Mouse (Mus musculus): ENCODE measurements around the gene Olfr279.
"Not testable (repeated sequence)": the region's sequence is repeated elsewhere in the genome, so short reads cannot be mapped to it uniquely, and the experiment has no call there.

Olfr279 gene

GRCm38 (mm10) chr15:98510438-98511385, 18.5 kb downstream of the Olfr279 start:
- peak; percentile 58 for DNase-seq (ENCODE audit: extremely low read depth, insufficient read length, low spot score)

GRCm38 (mm10) chr15:98511386-98511928, 19.3 kb downstream of the Olfr279 start:
- no peak for DNase-seq (ENCODE audit: extremely low read depth, insufficient read length, low spot score)

DNA sequence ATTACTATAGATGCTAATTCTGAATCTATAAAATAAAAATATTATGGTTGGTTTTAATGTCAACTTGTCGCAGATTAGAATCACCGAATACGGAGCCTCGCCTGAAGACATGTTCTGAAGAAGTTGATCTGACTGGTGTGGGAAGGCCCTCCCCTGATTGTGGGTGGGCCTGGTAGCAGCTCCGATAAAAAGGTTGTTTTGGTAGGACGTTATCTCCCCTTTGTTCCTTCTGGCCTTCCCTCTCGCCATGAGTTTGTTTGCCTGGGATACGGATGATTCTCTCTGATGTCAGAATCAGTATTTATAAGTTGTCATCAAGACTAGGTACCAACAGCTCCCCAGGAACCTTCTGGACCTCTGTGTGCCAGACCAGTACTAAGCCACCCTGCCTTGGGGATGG, 20.0 kb downstream of the Olfr279 start:
- no peak for DNase-seq (ENCODE audit: extremely low read depth, insufficient read length, low spot score)

DNA sequence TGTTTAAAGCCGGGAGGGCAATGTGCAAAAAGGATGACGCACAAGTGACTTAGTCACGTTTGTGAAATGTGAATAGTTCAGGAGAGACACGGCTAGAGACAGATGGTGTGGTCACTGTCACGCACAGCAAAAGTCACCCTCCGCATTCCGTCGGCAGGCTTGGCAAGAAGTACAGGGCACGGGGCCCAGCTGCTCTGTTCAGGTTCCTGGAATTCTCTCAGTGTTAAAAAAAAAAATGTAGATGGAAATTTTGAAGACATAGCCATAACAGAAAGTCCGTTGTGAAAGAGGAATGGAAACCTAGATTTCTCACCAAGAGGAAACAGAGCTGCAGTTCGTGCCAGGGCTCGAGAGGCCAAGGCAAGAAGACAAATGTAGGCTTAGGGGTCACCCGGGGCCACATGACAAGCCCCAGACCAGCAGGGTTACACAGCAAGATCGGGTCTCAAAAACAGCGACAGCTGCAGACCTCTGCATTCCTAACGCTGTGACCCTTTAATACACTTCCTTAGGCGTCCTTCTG, 20.7 kb downstream of the Olfr279 start:
- peak; percentile 81 for DNase-seq (ENCODE audit: extremely low read depth, insufficient read length, low spot score)

- DNase-seq (ENCODE audit: extremely low read depth, insufficient read length, low spot score) = not testable (repeated sequence)
These were observed 21.5 kb downstream of the Olfr279 start for GRCm38 (mm10) chr15:98513676-98514075.

DNA sequence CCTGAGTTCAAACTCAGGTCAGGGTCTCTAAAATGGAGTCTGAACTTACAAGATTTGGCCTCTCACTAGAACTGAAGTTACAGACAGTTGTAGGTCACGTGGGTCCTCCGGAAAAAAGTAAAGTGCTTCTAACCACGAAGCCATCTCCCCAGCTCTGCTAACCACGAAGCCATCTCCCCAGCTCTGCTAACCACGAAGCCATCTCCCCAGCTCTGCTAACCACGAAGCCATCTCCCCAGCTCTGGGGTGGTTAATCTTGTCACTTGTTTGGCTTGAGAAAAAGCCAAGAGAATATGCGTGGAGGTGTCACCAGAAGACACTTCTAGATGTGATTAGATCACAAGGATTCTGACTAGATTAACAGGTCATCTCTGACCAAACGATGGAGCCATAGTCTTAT, 21.9 kb downstream of the Olfr279 start:
- DNase-seq (ENCODE audit: extremely low read depth, insufficient read length, low spot score) = no peak

GRCm38 (mm10) chr15:98514845-98515244, 22.6 kb downstream of the Olfr279 start:
- DNase-seq (ENCODE audit: extremely low read depth, insufficient read length, low spot score) = not testable (repeated sequence)

DNA sequence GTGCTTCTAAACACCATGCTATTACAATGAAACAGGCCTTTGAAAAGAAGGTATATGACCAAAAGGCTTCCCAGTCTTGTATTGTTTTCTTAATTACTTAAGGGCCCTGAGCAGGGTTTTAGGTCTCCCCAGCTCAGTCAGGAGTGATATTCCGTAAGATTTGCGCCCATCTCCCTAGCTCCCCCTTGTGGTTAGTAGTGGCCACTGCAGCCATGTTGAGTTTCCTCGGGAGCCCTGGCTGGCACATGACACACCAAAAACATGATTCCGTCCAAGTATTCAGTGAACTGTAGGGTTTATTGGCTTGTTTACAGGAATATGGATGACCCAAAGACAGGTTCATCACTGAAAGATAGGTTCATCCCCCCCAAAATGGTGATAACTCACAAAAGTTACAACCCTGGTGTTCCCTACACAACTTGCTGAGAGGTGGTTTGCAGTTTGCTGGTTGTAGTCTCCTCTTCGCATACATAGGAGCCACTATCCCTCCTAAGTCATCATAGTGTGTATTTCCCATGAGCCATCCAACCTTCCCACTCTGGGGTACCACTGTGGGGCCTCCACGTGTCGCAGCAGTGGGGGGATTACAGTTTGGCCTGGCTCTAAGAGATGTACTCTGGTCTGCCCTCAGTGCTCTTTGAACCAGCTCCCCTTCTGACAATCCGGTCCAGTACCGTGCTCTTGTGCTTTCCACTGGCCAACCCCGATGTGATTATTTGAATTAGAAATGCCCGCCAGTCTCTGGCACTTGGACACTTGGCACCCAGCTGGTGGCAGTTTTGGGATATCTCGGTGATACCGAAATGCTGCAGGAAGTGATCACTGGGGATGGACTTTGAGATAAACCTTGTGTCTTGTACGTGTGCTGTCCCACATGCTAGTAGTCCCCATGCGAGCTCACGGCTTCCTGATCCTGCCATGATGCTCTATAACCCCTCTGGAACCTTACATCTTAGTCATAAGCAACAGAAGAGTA, 25.5 kb downstream of the Olfr279 start:
- DNase-seq (ENCODE audit: extremely low read depth, insufficient read length, low spot score) = no peak

- DNase-seq (ENCODE audit: extremely low read depth, insufficient read length, low spot score) = peak; percentile 54
These were observed 29.0 kb downstream of the Olfr279 start for GRCm38 (mm10) chr15:98521245-98521644.

- DNase-seq (ENCODE audit: extremely low read depth, insufficient read length, low spot score) = no peak
These were observed 33.9 kb downstream of the Olfr279 start for GRCm38 (mm10) chr15:98526057-98526456.

DNA sequence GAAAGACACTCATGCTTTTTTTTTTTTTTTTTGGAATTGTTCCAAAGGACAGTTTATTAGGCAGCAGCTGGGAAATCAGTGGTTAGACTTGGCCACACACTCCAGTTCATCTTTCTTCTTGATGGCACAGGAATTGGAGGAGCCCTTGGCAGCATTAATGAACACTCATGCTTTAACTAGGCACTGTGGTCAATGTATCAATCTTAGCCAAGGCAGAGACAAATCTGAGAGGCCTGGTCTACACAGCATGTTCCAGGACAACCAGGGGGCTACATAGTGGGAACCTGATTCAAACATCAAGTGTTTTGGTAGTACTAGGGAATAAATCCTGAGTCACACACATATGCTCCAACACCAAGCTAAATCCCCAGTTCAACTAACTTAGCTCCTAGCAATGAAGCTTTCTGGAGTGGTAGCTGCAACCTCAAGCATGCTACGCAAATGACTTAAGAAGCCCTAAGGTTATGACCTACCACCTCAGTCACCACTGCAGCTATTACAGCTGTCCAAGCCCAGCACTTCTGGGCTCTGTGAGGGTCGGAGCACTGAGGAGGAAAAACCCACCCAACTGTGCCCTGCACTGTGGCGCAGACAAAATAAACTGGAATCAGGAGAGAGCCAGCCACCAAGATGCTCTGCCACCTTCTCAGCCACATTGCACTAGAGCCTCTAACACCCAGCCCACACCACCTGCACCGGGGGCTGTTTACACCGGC, 35.0 kb downstream of the Olfr279 start:
- DNase-seq (ENCODE audit: extremely low read depth, insufficient read length, low spot score) = peak; percentile 71

DNA sequence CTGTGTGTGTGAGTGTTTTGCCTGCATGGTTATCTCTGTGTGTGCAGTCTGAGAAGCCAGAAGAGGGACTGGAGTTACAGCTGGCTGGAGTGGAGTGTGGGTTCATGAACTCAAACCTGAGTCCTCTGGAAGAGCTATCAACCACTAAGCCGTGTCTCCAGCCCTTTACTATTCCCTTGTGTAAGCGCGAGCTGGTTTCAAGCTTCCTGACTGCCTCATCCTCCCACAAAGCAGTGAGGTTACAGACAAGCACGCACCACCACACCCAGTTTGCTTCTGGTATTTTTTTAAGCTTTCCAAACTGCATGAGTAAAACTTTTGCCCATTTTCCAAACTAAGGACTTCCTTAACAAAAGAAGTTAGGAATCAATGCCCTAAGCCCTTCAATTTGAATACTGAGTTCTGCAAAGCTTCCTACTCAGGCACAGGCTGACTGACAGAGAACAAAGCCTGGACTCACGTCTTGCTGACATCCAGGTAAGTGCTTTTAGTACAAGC, 35.9 kb downstream of the Olfr279 start:
- peak; percentile 60 for DNase-seq (ENCODE audit: extremely low read depth, insufficient read length, low spot score)

DNA sequence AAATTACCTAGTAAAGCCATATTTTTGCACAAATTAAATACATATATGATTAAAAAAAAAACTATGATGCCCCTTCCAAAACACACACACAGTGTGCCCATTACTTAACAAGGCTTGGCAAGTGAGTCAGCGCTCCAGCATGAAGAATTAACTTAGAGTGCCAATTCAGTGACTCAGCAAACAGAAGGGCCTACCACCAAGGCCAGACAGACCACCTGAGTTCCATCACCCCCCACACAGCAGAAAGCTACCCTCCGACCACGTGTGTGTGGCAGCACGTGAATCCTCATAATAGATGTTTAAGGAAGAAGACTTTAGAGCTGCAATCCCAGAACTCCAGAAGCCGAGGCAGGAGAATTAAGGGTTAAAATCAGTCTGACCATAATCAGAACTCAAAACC, 40.1 kb downstream of the Olfr279 start:
- peak; percentile 73 for DNase-seq (ENCODE audit: extremely low read depth, insufficient read length, low spot score)

- DNase-seq (ENCODE audit: extremely low read depth, insufficient read length, low spot score) = no peak
These were observed 40.9 kb downstream of the Olfr279 start for GRCm38 (mm10) chr15:98533035-98533531.

DNA sequence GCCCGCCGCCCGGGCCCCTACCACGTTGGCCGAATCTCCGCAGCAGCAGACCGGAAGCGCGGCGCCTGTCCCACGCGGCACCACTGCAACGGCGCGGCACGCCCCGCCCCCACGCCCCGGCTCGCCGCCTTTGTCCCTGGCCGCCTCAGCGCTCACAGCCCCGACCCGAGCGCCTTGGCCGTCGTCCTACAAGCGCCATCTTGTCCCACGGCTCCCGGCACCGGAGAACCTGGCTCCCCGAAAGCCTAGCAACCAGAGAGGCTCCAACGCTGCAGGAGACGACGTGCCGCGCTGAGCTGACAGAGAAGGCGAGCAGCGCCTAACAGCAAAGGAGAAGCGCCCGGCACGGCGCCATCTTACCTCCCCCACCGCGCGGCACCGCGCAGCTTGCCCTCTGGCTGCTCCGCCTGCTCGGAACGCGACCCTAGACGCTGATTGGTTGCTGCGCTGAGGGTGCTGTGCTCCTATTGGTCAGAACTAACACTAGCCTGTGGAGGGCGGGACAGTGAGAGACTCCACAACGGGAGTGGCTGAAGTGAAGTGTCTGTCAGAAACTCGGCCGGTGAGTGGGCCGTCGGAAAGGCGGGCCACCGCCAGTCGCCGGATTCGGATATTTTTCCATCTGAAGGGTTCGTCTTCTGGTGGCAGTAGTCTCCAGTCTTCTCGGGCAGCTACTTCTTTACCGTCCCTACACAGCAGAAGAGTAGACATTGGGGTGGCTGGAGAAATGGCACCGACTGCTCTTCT, 41.9 kb downstream of the Olfr279 start, which contains the start of gene Kansl2:
Gene Kansl2, minus strand, starts transcription at position 384 of the 747 bp plus-strand sequence.
- peak; percentile 98 for DNase-seq (ENCODE audit: extremely low read depth, insufficient read length, low spot score)

DNA sequence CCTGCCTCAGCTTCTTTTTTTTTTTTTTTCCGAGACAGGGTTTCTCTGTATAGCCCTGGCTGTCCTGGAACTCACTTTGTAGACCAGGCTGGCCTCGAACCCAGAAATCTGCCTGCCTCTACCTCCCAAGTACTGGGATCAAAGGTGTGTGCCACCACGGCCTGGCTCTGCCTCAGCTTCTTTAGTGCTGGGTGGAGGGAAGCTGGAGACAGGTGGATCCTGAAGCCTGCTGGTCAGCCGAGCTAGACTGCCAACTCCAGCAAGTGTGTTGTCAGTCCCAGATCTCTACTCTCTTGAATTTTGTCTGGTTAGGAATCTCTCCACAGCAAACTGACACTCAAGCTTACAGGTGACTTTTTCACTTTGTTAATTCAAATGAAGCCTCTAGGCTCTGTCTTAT, 43.7 kb downstream of the Olfr279 start:
- DNase-seq (ENCODE audit: extremely low read depth, insufficient read length, low spot score) = no peak

GRCm38 (mm10) chr15:98536828-98537510, 44.8 kb downstream of the Olfr279 start:
- DNase-seq (ENCODE audit: extremely low read depth, insufficient read length, low spot score) = no peak

- DNase-seq (ENCODE audit: extremely low read depth, insufficient read length, low spot score) = no peak
These were observed 45.7 kb downstream of the Olfr279 start for GRCm38 (mm10) chr15:98537923-98538322.
